Mouse (Mus musculus) embryonic fibroblast, embryonic 13.5 days (primary cell): ENCODE results near the gene Pdia6.

ENCODE experiments used
- CTCF ChIP-seq: IDR thresholded peaks from 2 replicates; pipeline ENCODE4 v1.5.1; 2011; ENCODE audit warnings: mild to moderate bottlenecking, control low read depth, low read length, moderate library complexity, borderline replicate concordance; ENCODE audit not compliant: insufficient read depth
- POLR2A ChIP-seq: IDR thresholded peaks from 2 replicates; pipeline ENCODE4 v1.6.1; 2011; ENCODE audit warnings: low read depth, mild to moderate bottlenecking, control low read depth, low read length, moderate library complexity

DNA sequence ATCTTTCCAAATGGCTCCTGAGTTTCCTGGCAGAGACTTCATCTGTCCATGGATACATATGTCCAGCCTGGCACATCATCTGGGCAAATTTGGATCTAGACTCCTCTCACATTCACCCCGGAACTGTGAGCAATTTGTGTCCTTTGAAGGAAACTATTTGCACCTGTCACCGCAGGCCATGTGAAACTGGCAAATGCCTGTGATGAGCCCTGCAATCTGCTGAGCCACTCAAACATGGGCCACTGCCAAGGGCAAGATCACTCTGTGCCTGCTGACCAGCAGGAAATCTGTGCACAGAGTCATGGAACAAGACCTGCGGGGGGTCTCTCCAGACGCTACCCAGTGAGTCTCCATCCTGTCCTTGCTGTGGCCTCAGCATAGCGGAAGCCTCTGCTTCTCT is 41.3 kb upstream of the Pdia6 start:
- TF ChIP-seq CTCF (no peak), POLR2A (no peak)
